Mouse (Mus musculus): Measurements from ENCODE around the gene Pde6h. TPM values are rescaled to one million over a fixed set of nuclear protein-coding genes. Genes with fewer than 3 reads are reported as not detected.
"Not testable (repeated sequence)": the region's sequence is repeated elsewhere in the genome, so short reads cannot be mapped to it uniquely, and the experiment has no call there.

The Pde6h gene
- total RNA-seq, 2 experiments from 2014 or later, result not detected

GRCm38 (mm10) chr6:136968877-136969276, 45.2 kb downstream of the Pde6h start:
- not testable (repeated sequence) for DNase-seq (ENCODE audit: low spot score)

GRCm38 (mm10) chr6:136979274-136980082, 55.8 kb downstream of the Pde6h start:
- no peak for DNase-seq (ENCODE audit: low spot score)

GRCm38 (mm10) chr6:136980331-136980746, 56.7 kb downstream of the Pde6h start:
- DNase-seq (ENCODE audit: low spot score), result no peak

GRCm38 (mm10) chr6:136982581-136982980, 58.9 kb downstream of the Pde6h start:
- DNase-seq (ENCODE audit: low spot score), result no peak

GRCm38 (mm10) chr6:136983201-136983600, 59.6 kb downstream of the Pde6h start:
- DNase-seq (ENCODE audit: low spot score), result no peak

GRCm38 (mm10) chr6:136986019-136986418, 62.4 kb downstream of the Pde6h start:
- DNase-seq (ENCODE audit: low spot score), result no peak

- no peak for DNase-seq (ENCODE audit: low spot score)
Measured at GRCm38 (mm10) chr6:136986718-136987117, 63.1 kb downstream of the Pde6h start.

- no peak for DNase-seq (ENCODE audit: low spot score)
Measured at GRCm38 (mm10) chr6:136988536-136989060, 65.0 kb downstream of the Pde6h start.

- no peak for DNase-seq (ENCODE audit: low spot score)
Measured at GRCm38 (mm10) chr6:136989824-136990497, 66.3 kb downstream of the Pde6h start.

- no peak for DNase-seq (ENCODE audit: low spot score)
Measured at GRCm38 (mm10) chr6:136990557-136990956, 66.9 kb downstream of the Pde6h start.

GRCm38 (mm10) chr6:136993574-136993973, 69.9 kb downstream of the Pde6h start:
- DNase-seq (ENCODE audit: low spot score), result no peak

GRCm38 (mm10) chr6:136995533-136995932, 71.9 kb downstream of the Pde6h start:
- DNase-seq (ENCODE audit: low spot score), result no peak

GRCm38 (mm10) chr6:136996336-136996735, 72.7 kb downstream of the Pde6h start:
- no peak for DNase-seq (ENCODE audit: low spot score)

- DNase-seq (ENCODE audit: low spot score), result no peak
Measured at GRCm38 (mm10) chr6:136998181-136998580, 74.5 kb downstream of the Pde6h start.

GRCm38 (mm10) chr6:136999009-136999408, 75.4 kb downstream of the Pde6h start:
- no peak for DNase-seq (ENCODE audit: low spot score)

GRCm38 (mm10) chr6:136999707-137000446, 76.2 kb downstream of the Pde6h start:
- no peak for DNase-seq (ENCODE audit: low spot score)

GRCm38 (mm10) chr6:137000706-137001105, 77.1 kb downstream of the Pde6h start:
- no peak for DNase-seq (ENCODE audit: low spot score)

GRCm38 (mm10) chr6:137001267-137002168, 77.9 kb downstream of the Pde6h start:
- DNase-seq (ENCODE audit: low spot score), result no peak

GRCm38 (mm10) chr6:137002169-137002514, 78.5 kb downstream of the Pde6h start:
- DNase-seq (ENCODE audit: low spot score), result no peak

GRCm38 (mm10) chr6:137004359-137004758, 80.7 kb downstream of the Pde6h start:
- no peak for DNase-seq (ENCODE audit: low spot score)

GRCm38 (mm10) chr6:137011187-137011586, 87.6 kb downstream of the Pde6h start:
- DNase-seq (ENCODE audit: low spot score), result no peak
